Mouse (Mus musculus): ENCODE results near the gene Ccdc92b.

- TF ChIP-seq CTCF (IDR thresholded peaks at IDR 0.05; ENCODE audit: control insufficient read depth, insufficient read depth, insufficient read length): no peak
- no peak for TF ChIP-seq MYOG (IDR thresholded peaks at IDR 0.05; ENCODE audit: control insufficient read depth, extremely low read depth, insufficient read length)
- TF ChIP-seq USF1 (IDR thresholded peaks at IDR 0.05; ENCODE audit: low read depth): no peak
- no peak for TF ChIP-seq FOSL1 (IDR thresholded peaks at IDR 0.05; ENCODE audit: insufficient read depth, low read length, poor library complexity, severe bottlenecking)
- no peak for TF ChIP-seq MYOD1 (IDR thresholded peaks at IDR 0.05; ENCODE audit: control insufficient read depth, insufficient read length, low read depth)
Observed at GRCm38 (mm10) chr11:74631880-74632789, 12.7 kb downstream of the Ccdc92b start.

Data from C2C12 (cell line).